ENCODE assay signal across 8 mouse cellular contexts in the genomic region with DNA sequence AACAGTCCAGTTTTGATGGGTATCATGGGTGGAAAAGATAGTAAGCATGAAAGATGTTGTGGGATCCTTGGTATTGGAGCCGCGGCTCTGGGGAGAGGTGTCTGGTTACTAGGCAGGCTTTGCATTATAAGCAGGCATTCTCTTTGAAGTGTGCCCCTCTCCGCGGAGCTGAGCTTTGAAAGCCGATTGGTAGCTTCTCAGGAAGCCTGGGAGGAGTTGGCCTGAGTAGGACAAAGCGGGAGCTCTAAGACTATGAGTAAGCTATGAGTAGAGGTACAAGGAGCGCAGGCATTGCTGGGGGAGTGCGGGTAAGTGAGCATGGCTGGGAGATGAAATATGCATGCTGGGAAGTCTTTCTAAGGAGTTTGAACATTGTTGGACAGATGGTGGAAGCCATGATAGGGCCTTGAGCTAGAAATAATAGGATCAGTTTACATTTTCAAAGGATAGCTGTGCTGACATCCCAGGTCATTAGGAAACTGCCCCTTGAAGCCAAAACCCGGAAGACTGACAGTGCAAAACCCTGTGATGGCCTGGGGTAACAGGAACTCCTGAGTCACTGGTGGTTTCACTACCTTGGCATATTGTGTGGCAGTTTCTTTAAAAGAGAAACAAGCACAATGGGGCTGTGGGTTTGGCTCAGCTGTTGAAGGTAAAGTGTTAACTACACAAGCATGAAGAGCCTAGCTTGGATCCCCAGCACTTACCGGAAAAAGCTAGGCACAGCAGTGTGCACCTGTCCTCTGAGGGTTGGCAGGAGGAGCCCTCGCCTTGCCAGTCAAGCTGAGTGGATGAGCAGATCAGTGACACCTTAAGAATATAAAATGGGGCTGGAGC. TPM values are rescaled to one million over a fixed set of nuclear protein-coding genes. Genes with fewer than 3 reads are reported as not detected.
A peak's percentile ranks its signal among the peaks of the same experiment; 100 is the strongest.
DNase-seq lines count a peak whose midpoint lies in the region; ATAC-seq and TF ChIP-seq lines count a peak whose summit lies in the region.

No protein-coding gene starts in this region.

- H3K9ac ChIP-seq in kidney, embryonic 16.5 days (replicated peaks; ENCODE audit: low read length): peak overlapping the region; percentile 51; the same call in 1 of the 2 replicates
- no peak overlapping the region for H3K9ac ChIP-seq in forebrain, postnatal 0 days
- no peak overlapping the region for H3K9ac ChIP-seq in stomach, embryonic 15.5 days

- peaks cover 17% of the 10 kb centered on the region for H3K4me1 ChIP-seq in kidney, embryonic 16.5 days (ENCODE audit: insufficient read depth, low read length)
- H3K4me1 ChIP-seq in forebrain, postnatal 0 days (ENCODE audit: insufficient read depth): 0 out of 2 replicates have a peak, but pooled peaks cover 6% of the 10 kb centered on the region
- H3K4me1 ChIP-seq in stomach, embryonic 15.5 days: no peaks in the 10 kb centered on the region; the same call in 1 of the 2 replicates

- no peak for DNase-seq in kidney, postnatal 25 days
- peak; percentile 77 for DNase-seq in R1 (ENCODE audit: low read depth, low spot score)
- DNase-seq in forebrain, postnatal 0 days: peak; percentile 54
- peak; percentile 18 for DNase-seq in lung, postnatal 25 days (ENCODE audit: low spot score)
- DNase-seq in c-Kit-positive CD71-positive TER-119-positive erythroid progenitor cells, embryonic 14.5 days (ENCODE audit: low spot score): no peak
- DNase-seq in testis, postnatal 14 days (ENCODE audit: low spot score): no peak

- H3K9me3 ChIP-seq in kidney, embryonic 16.5 days (ENCODE audit: low read length): no peaks in the 10 kb centered on the region
- H3K9me3 ChIP-seq in forebrain, postnatal 0 days (ENCODE audit: low read length): no peaks in the 10 kb centered on the region
- no peaks in the 10 kb centered on the region for H3K9me3 ChIP-seq in stomach, embryonic 15.5 days

- TF ChIP-seq CTCF in forebrain, postnatal 0 days (IDR thresholded peaks at IDR 0.05; ENCODE audit: low read depth): no peak

- peak overlapping the region; percentile 17 for H3K4me3 ChIP-seq in kidney, embryonic 16.5 days (ENCODE audit: low read length)
- H3K4me3 ChIP-seq in forebrain, postnatal 0 days (ENCODE audit: low read depth, low read length): peak overlapping the region; percentile 8; the same call in 1 of the 2 replicates
- no peak overlapping the region for H3K4me3 ChIP-seq in stomach, embryonic 15.5 days (replicated peaks)

- 20% methylated on average over 11 of the region's 11 CpGs for WGBS in kidney, embryonic 16.5 days
- 16% methylated on average over 11 of the region's 11 CpGs for WGBS in forebrain, postnatal 0 days
- WGBS in stomach, embryonic 15.5 days: 26% methylated on average over 11 of the region's 11 CpGs

- ATAC-seq in kidney, embryonic 16.5 days (ENCODE audit: low FRiP score, low TSS enrichment): peak; percentile 64
- ATAC-seq in forebrain, postnatal 0 days: peak; percentile 53
- no peak for ATAC-seq in stomach, embryonic 15.5 days (ENCODE audit: insufficient read depth, low FRiP score, low read depth)

- H3K27me3 ChIP-seq in kidney, embryonic 16.5 days (ENCODE audit: insufficient read depth, low read length): no peaks in the 10 kb centered on the region
- no peaks in the 10 kb centered on the region for H3K27me3 ChIP-seq in forebrain, postnatal 0 days (ENCODE audit: insufficient read depth, low read length)
- H3K27me3 ChIP-seq in stomach, embryonic 15.5 days (replicated peaks): no peaks in the 10 kb centered on the region

- H3K36me3 ChIP-seq in kidney, embryonic 16.5 days (ENCODE audit: insufficient read depth, low read length): 0 out of 2 replicates have a peak, but pooled peaks cover 9% of the 10 kb centered on the region
- H3K36me3 ChIP-seq in forebrain, postnatal 0 days (ENCODE audit: insufficient read depth): peaks cover 11% of the 10 kb centered on the region
- H3K36me3 ChIP-seq in stomach, embryonic 15.5 days: no peaks in the 10 kb centered on the region

- peak overlapping the region; percentile 47 for H3K4me2 ChIP-seq in kidney, embryonic 16.5 days (replicated peaks; ENCODE audit: low read depth, low read length)
- H3K4me2 ChIP-seq in forebrain, postnatal 0 days (ENCODE audit: low read depth): peak overlapping the region; percentile 36
- H3K4me2 ChIP-seq in stomach, embryonic 15.5 days: peak overlapping the region; percentile 17; the same call in 1 of the 2 replicates

- H3K27ac ChIP-seq in kidney, embryonic 16.5 days (ENCODE audit: low read length): no peak overlapping the region
- no peak overlapping the region for H3K27ac ChIP-seq in forebrain, postnatal 0 days (ENCODE audit: low read depth, low read length)
- H3K27ac ChIP-seq in stomach, embryonic 15.5 days: no peak overlapping the region

RNA-seq across cellular contexts. Expression of a gene that starts 2.5 kb away (rescaled TPM):
- polyA plus RNA-seq in kidney, embryonic 16.5 days (2015; fragmentation: Nextera tagmentation; extraction: Ambion mirVana): 5.9 and 7.1 TPM in 2 replicates
- 5.2 and 6.5 TPM in 2 replicates for total RNA-seq in forebrain, postnatal 0 days (2014; rRNA removed)
- 4.9 and 6.8 TPM in 2 replicates for polyA plus RNA-seq in forebrain, postnatal 0 days (2015; fragmentation: Nextera tagmentation; extraction: Ambion mirVana)
- 5.1 and 5.2 TPM in 2 replicates for polyA plus RNA-seq in stomach, embryonic 15.5 days (2015; fragmentation: Nextera tagmentation; extraction: Ambion mirVana)

RNA-seq across cellular contexts. Expression of a gene that starts 58.7 kb away (rescaled TPM):
- polyA plus RNA-seq in kidney, embryonic 16.5 days (2015; fragmentation: Nextera tagmentation; extraction: Ambion mirVana): 58.2 and 59.7 TPM in 2 replicates
- total RNA-seq in forebrain, postnatal 0 days (2014; rRNA removed): 72.0 and 99.0 TPM in 2 replicates
- polyA plus RNA-seq in forebrain, postnatal 0 days (2015; fragmentation: Nextera tagmentation; extraction: Ambion mirVana): 43.9 and 59.1 TPM in 2 replicates
- 36.7 and 39.8 TPM in 2 replicates for polyA plus RNA-seq in stomach, embryonic 15.5 days (2015; fragmentation: Nextera tagmentation; extraction: Ambion mirVana)

Comparison
In these comparisons a context has a peak if more than half of its experiments do, and no peak if none do; other contexts are left out.
1. DNase-seq: peak in R1 (single experiment), forebrain, postnatal 0 days (single experiment) and lung, postnatal 25 days (single experiment); none in kidney, postnatal 25 days (0 of 2), c-Kit-positive CD71-positive TER-119-positive erythroid progenitor cells, embryonic 14.5 days (single experiment) and testis, postnatal 14 days (single experiment).
2. Peak in every context shown above with its lines, with median percentiles within 50 percentile points of each other: H3K4me2 ChIP-seq.